Mouse (Mus musculus): ENCODE results near the gene Capn8. TPM values are rescaled to one million over a fixed set of nuclear protein-coding genes. Genes with fewer than 3 reads are reported as not detected.

Capn8 gene
- polyA plus RNA-seq, 1 experiment from 2014 or later: not detected

DNA sequence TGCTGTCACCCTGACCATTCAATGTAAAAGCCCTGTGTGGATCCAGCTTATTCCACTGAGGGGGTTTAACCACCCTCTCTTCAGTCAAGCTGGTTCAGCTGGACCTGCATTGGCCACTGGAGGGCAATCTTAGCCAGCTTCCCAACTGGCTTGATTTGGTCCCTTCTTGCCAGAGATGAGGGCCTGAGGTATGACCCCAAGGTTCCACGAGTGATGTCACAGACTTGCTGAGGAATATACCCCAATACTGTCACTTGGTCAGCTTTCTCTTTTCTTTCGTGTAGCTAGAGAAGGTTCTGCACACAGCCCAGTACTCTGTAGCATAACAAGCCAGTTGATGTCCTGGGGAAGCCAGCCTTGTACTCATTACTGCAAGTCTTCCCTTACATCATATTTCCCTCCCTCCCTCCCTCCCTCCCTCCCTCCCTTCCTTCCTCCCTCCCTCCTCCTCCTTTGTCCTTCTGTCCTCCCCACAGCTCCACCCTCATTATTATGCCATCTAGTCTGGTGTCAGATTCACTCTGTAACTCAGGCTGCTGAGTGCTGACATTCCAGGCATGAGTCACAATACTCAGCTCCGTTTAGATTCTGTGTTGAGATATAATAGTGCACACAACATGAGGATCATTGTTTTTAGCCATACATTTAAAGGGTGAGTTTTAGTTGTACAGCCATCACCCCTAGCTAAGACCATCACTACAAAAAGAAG, 4.3 kb upstream of the Capn8 start:
- peak; percentile 72 for DNase-seq (ENCODE audit: low spot score)
- WGBS: 37% methylated on average over 3 of the region's 3 CpGs
- H3K36me3 ChIP-seq (ENCODE audit: control insufficient read depth, insufficient read depth, low read length): no peaks in the 10 kb centered on the region
- H3K9ac ChIP-seq (ENCODE audit: low read depth, low read length): no peak overlapping the region
- no peak overlapping the region for H3K27ac ChIP-seq (ENCODE audit: low read depth, low read length)
- no peaks in the 10 kb centered on the region for H3K9me3 ChIP-seq (ENCODE audit: control insufficient read depth, low read length)
- H3K4me1 ChIP-seq (replicated peaks; ENCODE audit: control insufficient read depth, insufficient read depth, low read length): 0 out of 2 replicates have a peak, but pooled peaks cover 2% of the 10 kb centered on the region
- H3K4me3 ChIP-seq (ENCODE audit: low read depth, low read length): no peak overlapping the region
- peak; percentile 68 for ATAC-seq (ENCODE audit: low FRiP score)
- H3K27me3 ChIP-seq (ENCODE audit: control insufficient read depth, insufficient read depth, low read length): no peaks in the 10 kb centered on the region
- H3K4me2 ChIP-seq (replicated peaks; ENCODE audit: low read depth, low read length): no peak overlapping the region

DNA sequence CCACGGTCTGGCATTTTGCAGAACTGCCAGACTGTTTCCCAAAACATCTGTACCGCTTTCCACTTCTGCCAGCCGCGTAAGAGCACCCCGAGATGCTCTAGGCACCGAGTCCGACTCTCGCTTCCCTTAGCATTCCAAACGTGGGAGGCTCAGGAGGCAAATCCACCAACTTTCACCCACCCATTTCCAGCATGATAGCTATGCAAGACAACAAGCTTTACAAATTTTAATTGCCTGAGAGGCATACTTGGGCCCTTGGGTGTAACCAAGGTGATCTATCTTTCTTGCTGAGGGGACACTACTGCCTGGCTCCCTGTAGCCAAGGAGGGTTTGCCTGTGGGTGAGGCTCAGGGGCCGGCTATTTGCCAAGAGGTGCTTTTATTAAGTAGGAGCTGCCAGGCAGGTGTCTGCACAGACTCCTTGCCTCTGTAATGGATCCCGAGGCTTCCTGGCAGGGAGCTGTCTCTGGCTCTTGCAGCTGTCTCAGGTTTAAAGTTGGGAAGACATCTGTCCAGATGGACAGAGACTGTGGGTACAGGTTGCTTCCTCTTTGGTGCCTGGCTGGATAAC, 2.8 kb upstream of the Capn8 start:
- H3K27ac ChIP-seq (ENCODE audit: low read depth, low read length): no peak overlapping the region
- 0 out of 2 replicates have a peak, but pooled peaks cover 2% of the 10 kb centered on the region for H3K4me1 ChIP-seq (replicated peaks; ENCODE audit: control insufficient read depth, insufficient read depth, low read length)
- DNase-seq (ENCODE audit: low spot score) (no peak), ATAC-seq (ENCODE audit: low FRiP score) (no peak)
- WGBS: 74% methylated on average over 11 of the region's 11 CpGs
- no peaks in the 10 kb centered on the region for H3K36me3 ChIP-seq (ENCODE audit: control insufficient read depth, insufficient read depth, low read length)
- no peak overlapping the region for H3K9ac ChIP-seq (ENCODE audit: low read depth, low read length)
- no peaks in the 10 kb centered on the region for H3K9me3 ChIP-seq (ENCODE audit: control insufficient read depth, low read length)
- H3K4me3 ChIP-seq (ENCODE audit: low read depth, low read length): no peak overlapping the region
- no peaks in the 10 kb centered on the region for H3K27me3 ChIP-seq (ENCODE audit: control insufficient read depth, insufficient read depth, low read length)
- no peak overlapping the region; the same call in 1 of the 2 replicates for H3K4me2 ChIP-seq (replicated peaks; ENCODE audit: low read depth, low read length)

DNA sequence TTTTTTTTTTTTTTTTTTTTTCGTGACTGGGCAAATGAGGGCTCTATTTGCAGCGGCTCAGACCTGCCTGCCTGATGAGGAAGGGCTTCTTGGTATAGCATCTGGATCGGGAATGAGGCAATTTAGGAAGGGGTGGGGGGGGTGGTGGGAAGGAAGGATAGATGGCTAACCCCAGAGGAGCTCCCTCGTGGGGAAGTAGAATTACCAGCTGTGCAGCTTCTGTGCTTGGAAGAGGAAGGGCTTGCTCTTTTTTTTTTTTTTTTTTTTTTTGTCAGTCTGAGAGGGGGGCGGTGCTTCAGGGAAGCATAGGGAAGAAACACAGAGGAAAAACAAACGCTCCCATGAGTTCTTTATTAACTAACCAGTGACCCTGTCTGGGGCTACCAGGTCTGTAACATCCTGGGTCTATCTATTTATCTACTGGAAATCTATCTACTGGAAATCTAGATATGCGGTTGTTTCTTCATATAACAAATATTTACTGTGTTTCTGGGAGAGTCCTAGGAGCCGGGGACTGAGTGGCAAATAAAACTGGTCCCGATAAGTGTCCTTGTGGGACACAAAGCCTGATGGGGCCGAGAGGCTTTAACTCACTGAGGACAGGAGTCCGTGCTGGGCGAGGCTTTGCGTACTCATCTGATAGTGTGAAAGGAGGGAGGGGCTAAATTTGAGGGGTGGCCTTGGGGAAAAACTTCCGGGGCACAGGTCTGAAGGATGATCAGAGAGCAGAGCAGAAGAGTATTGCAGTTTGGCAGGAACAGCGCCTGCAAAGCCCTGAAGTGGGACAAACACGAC, 2.0 kb upstream of the Capn8 start:
- Histone ChIP-seq H3K27me3 (ENCODE audit: control insufficient read depth, insufficient read depth, low read length) (no peaks in the 10 kb centered on the region), H3K4me2 (replicated peaks; ENCODE audit: low read depth, low read length) (no peak overlapping the region; the same call in 1 of the 2 replicates), H3K9me3 (ENCODE audit: control insufficient read depth, low read length) (no peaks in the 10 kb centered on the region), H3K9ac (ENCODE audit: low read depth, low read length) (no peak overlapping the region), H3K36me3 (ENCODE audit: control insufficient read depth, insufficient read depth, low read length) (no peaks in the 10 kb centered on the region), H3K4me3 (ENCODE audit: low read depth, low read length) (no peak overlapping the region), H3K4me1 (replicated peaks; ENCODE audit: control insufficient read depth, insufficient read depth, low read length) (0 out of 2 replicates have a peak, but pooled peaks cover 2% of the 10 kb centered on the region), H3K27ac (ENCODE audit: low read depth, low read length) (no peak overlapping the region)
- DNase-seq (ENCODE audit: low spot score) (peak; percentile 32), ATAC-seq (ENCODE audit: low FRiP score) (peak; percentile 26; the same call in 1 of the 2 replicates)
- 47% methylated on average over 16 of the region's 16 CpGs for WGBS

DNA sequence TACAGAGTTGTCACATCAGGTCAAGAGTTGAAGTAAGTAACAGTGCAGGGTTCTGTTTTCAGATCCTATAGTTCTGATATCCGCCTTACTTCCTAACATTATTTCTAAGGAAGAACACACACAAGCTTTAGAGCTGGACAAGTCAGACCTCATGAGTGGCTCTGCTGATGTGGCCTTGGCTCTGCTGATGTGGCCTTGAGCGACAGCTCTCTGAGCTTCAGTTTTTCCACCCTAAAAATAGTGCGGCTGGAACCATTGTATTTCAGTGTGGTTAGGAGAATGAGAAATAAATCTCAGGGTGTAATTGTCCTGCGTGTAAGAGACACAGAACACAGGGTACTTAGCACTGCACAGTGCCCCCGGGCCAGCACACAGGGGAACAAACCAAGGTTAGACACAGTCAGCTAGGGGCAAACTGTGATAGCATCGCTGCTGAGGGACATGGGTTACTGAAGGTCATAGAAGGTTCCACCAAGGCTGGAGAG, 586 bp downstream of the Capn8 start:
- 0 out of 2 replicates have a peak, but pooled peaks cover 2% of the 10 kb centered on the region for H3K4me1 ChIP-seq (replicated peaks; ENCODE audit: control insufficient read depth, insufficient read depth, low read length)
- ATAC-seq (ENCODE audit: low FRiP score): no peak

DNA sequence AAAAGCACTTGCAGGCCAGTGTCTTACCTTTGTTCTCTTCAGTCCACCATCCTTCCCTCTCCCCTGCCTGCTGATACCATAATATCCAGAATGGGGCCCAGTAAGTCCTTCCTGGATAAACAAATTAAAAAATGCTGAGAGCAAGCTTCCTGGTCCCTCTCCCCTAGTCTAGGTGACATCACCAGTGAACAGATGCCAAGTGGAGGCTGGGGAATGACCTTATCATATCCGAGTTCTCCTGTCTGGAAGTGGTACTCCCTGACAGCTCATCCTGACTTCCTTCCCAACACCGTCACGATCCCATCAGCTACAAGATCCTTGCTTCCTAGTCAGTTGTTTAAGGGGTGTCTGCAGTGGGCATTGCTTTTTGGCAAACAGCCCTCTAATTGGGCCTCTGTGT, 6.3 kb downstream of the Capn8 start:
- Histone ChIP-seq H3K9ac (ENCODE audit: low read depth, low read length) (no peak overlapping the region), H3K4me3 (ENCODE audit: low read depth, low read length) (no peak overlapping the region), H3K4me1 (replicated peaks; ENCODE audit: control insufficient read depth, insufficient read depth, low read length) (no peaks in the 10 kb centered on the region), H3K9me3 (ENCODE audit: control insufficient read depth, low read length) (no peaks in the 10 kb centered on the region), H3K4me2 (replicated peaks; ENCODE audit: low read depth, low read length) (no peak overlapping the region), H3K27ac (ENCODE audit: low read depth, low read length) (no peak overlapping the region), H3K36me3 (ENCODE audit: control insufficient read depth, insufficient read depth, low read length) (no peaks in the 10 kb centered on the region), H3K27me3 (ENCODE audit: control insufficient read depth, insufficient read depth, low read length) (no peaks in the 10 kb centered on the region)
- ATAC-seq (ENCODE audit: low FRiP score): no peak
- no peak for DNase-seq (ENCODE audit: low spot score)
- 85% methylated on average over 3 of the region's 3 CpGs for WGBS

More for the DNA sequence above, 586 bp downstream of the Capn8 start:
- H3K4me3 ChIP-seq (ENCODE audit: low read depth, low read length): no peak overlapping the region
- 87% methylated on average over 6 of the region's 6 CpGs for WGBS
- no peaks in the 10 kb centered on the region for H3K27me3 ChIP-seq (ENCODE audit: control insufficient read depth, insufficient read depth, low read length)
- H3K4me2 ChIP-seq (replicated peaks; ENCODE audit: low read depth, low read length): no peak overlapping the region
- H3K36me3 ChIP-seq (ENCODE audit: control insufficient read depth, insufficient read depth, low read length): no peaks in the 10 kb centered on the region
- no peak overlapping the region for H3K27ac ChIP-seq (ENCODE audit: low read depth, low read length)
- H3K9ac ChIP-seq (ENCODE audit: low read depth, low read length): no peak overlapping the region
- no peak for DNase-seq (ENCODE audit: low spot score)
- no peaks in the 10 kb centered on the region for H3K9me3 ChIP-seq (ENCODE audit: control insufficient read depth, low read length)

DNA sequence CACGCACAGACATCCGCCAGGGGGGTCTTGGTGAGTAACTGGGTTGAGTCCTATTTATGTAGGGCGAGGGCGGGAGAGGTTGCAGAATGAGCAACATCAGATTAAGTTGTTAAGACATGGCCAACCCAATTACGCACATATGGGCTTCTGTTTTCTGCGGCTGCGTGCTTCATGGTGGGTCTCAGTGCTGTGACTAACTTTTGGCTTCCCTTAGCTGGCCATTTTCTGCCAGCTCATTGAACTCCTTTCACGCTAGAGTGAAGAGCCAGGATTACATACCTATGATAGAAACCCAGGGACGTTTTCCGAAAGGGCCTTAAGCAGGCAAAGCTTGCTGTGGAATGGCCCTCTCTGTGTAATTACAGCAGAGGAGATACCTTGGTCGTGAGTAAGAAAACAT, 7.2 kb downstream of the Capn8 start:
- no peaks in the 10 kb centered on the region for H3K9me3 ChIP-seq (ENCODE audit: control insufficient read depth, low read length)
- no peaks in the 10 kb centered on the region for H3K4me1 ChIP-seq (replicated peaks; ENCODE audit: control insufficient read depth, insufficient read depth, low read length)
- H3K27me3 ChIP-seq (ENCODE audit: control insufficient read depth, insufficient read depth, low read length): no peaks in the 10 kb centered on the region
- H3K9ac ChIP-seq (ENCODE audit: low read depth, low read length): no peak overlapping the region
- ATAC-seq (ENCODE audit: low FRiP score) (no peak), DNase-seq (ENCODE audit: low spot score) (no peak)
- H3K36me3 ChIP-seq (ENCODE audit: control insufficient read depth, insufficient read depth, low read length): no peaks in the 10 kb centered on the region
- H3K4me3 ChIP-seq (ENCODE audit: low read depth, low read length): no peak overlapping the region
- H3K4me2 ChIP-seq (replicated peaks; ENCODE audit: low read depth, low read length): no peak overlapping the region
- WGBS: 84% methylated on average over 11 of the region's 11 CpGs
- no peak overlapping the region for H3K27ac ChIP-seq (ENCODE audit: low read depth, low read length)

DNA sequence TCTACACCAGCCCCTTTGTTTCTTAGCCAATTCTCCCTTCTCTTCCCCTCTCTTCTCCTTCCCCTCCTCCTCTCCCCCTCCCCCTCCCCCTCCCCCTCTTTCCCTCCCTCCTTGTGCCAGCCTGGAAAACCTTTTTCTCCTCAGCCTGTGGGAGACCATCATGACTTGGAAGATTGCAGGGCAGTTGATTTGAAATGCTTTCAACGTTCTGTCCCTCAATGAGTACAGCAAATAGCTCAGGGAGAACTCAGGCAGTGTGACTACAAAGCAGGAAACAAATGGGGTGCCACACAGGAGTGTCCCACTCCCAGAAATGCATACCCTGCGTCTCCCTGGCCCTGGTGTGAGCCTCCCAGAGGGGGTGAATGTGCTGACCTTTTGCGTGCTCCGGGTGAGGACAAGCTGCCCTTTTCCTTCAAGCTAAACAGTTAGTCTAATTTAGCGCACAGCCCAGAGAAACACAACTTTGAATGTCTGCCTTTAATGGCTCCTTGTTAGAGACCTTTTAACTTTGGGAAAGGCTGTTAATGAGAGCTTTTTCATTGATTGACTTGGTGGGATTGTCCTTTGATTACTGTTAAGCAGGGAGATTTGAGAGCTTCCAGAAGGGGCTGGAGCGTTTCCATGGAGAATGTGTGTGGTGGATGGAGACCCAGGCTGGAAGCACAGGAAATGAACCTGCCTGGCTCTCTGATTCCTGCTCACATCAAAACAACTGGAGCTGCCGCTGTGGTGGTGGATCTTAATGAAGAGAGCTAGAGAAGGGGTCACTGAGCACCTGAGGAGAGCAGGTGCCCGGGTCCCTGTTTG, 9.3 kb downstream of the Capn8 start:
- peak; percentile 45 for DNase-seq (ENCODE audit: low spot score)
- Histone ChIP-seq H3K27me3 (ENCODE audit: control insufficient read depth, insufficient read depth, low read length) (no peaks in the 10 kb centered on the region), H3K4me1 (replicated peaks; ENCODE audit: control insufficient read depth, insufficient read depth, low read length) (no peaks in the 10 kb centered on the region), H3K4me3 (ENCODE audit: low read depth, low read length) (no peak overlapping the region), H3K27ac (ENCODE audit: low read depth, low read length) (0 out of 2 replicates have a peak overlapping the region, but pooled peaks have one; percentile 3), H3K4me2 (replicated peaks; ENCODE audit: low read depth, low read length) (no peak overlapping the region), H3K36me3 (ENCODE audit: control insufficient read depth, insufficient read depth, low read length) (no peaks in the 10 kb centered on the region), H3K9ac (ENCODE audit: low read depth, low read length) (no peak overlapping the region), H3K9me3 (ENCODE audit: control insufficient read depth, low read length) (no peaks in the 10 kb centered on the region)
- WGBS: 22% methylated on average over 8 of the region's 8 CpGs
- ATAC-seq (ENCODE audit: low FRiP score): peak; percentile 45

DNA sequence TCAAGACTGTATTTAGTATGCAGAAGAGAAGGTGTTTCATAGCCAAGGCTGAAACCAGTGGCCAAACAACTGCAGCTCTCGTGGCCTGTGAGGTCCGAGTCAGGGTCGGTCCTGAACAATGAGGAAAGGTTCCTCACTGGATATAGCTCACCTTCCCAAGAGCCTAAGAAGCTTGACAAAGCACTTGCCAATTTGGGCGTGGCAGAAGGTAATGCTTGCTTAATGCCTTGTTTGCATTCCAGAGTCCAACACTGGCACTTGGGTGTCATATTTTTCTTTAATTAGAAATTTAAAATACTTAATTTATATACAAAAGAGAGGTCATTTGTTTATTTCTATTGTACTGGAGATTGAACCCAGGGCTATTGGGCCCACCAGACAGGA, 9.9 kb downstream of the Capn8 start:
- DNase-seq (ENCODE audit: low spot score): no peak
- Histone ChIP-seq H3K4me3 (ENCODE audit: low read depth, low read length) (no peak overlapping the region), H3K36me3 (ENCODE audit: control insufficient read depth, insufficient read depth, low read length) (no peaks in the 10 kb centered on the region), H3K9me3 (ENCODE audit: control insufficient read depth, low read length) (no peaks in the 10 kb centered on the region), H3K4me2 (replicated peaks; ENCODE audit: low read depth, low read length) (no peak overlapping the region), H3K27me3 (ENCODE audit: control insufficient read depth, insufficient read depth, low read length) (no peaks in the 10 kb centered on the region), H3K4me1 (replicated peaks; ENCODE audit: control insufficient read depth, insufficient read depth, low read length) (no peaks in the 10 kb centered on the region), H3K27ac (ENCODE audit: low read depth, low read length) (no peak overlapping the region), H3K9ac (ENCODE audit: low read depth, low read length) (0 out of 2 replicates have a peak overlapping the region, but pooled peaks have one; percentile 8)
- 58% methylated on average over 4 of the region's 4 CpGs for WGBS
- ATAC-seq (ENCODE audit: low FRiP score): no peak

All from hindbrain, embryonic 11.5 days (tissue).